Mouse (Mus musculus) hindbrain, postnatal 0 days (tissue): ENCODE results near the gene Csnk1g2. TPM values are rescaled to one million over a fixed set of nuclear protein-coding genes. Genes with fewer than 3 reads are reported as not detected.

Source experiments
- ATAC-seq: fragments of 200-750 bp; cut with Nextera tagmentation; 2 replicates; pipeline ENCODE4 v1.8.0; 2017; ENCODE audit warnings: mild to moderate bottlenecking, moderate TSS enrichment, moderate library complexity
- DNase-seq: peaks from one replicate; pipeline ENCODE4 v3.0.0-alpha.2; 2015; ENCODE audit warnings: low spot score
- H3K27ac ChIP-seq: fragments of 300-500 bp; sonication (generic); 2 replicates; pipeline ENCODE4 v1.5.1; 2014; ENCODE audit warnings: mild to moderate bottlenecking
- H3K27me3 ChIP-seq: fragments of 300-500 bp; sonication (generic); 2 replicates; pipeline ENCODE4 v1.6.1; 2014; ENCODE audit warnings: low read length, mixed read lengths; ENCODE audit not compliant: insufficient read depth
- H3K36me3 ChIP-seq: fragments of 300-500 bp; sonication (generic); 2 replicates; pipeline ENCODE4 v1.6.1; 2014; ENCODE audit warnings: low read length, mixed read lengths; ENCODE audit not compliant: insufficient read depth
- H3K4me1 ChIP-seq: fragments of 300-500 bp; sonication (generic); 2 replicates; pipeline ENCODE4 v1.6.1; 2014; ENCODE audit warnings: antibody characterized with exemption, low read length, mixed read lengths; ENCODE audit not compliant: insufficient read depth
- H3K4me2 ChIP-seq: fragments of 300-500 bp; sonication (generic); 2 replicates; pipeline ENCODE4 v1.6.1; 2014; ENCODE audit warnings: low read depth, mild to moderate bottlenecking, low read length, moderate library complexity, mixed read lengths
- H3K4me3 ChIP-seq: fragments of 300-500 bp; sonication (generic); 2 replicates; pipeline ENCODE4 v1.5.1; 2014; ENCODE audit warnings: low read length
- H3K9ac ChIP-seq: fragments of 300-500 bp; sonication (generic); replicated peaks from 2 replicates; pipeline ENCODE4 v1.6.1; 2014; ENCODE audit warnings: mild to moderate bottlenecking, low read length, moderate library complexity, mixed read lengths
- H3K9me3 ChIP-seq: fragments of 300-500 bp; sonication (generic); 2 replicates; pipeline ENCODE4 v1.6.1; 2016; ENCODE audit warnings: low read length, mixed read lengths
- CTCF ChIP-seq: IDR thresholded peaks from 2 replicates; pipeline ENCODE4 v1.5.1; 2016; ENCODE audit warnings: antibody characterized with exemption, control low read depth, low read depth
- WGBS: fragments of 180-500 bp; shearing (Covaris S2); extraction: QIAGEN DNeasy Blood & Tissue Kit; methylation state at CpG from one replicate; pipeline ENCODE4 v1.1.7; 2014; 5-methylcytosine and 5-hydroxymethylcytosine counted together
- polyA plus RNA-seq: library from polyadenylated mRNA; unstranded; fragments of >200 nt; fragmentation: Nextera tagmentation; extraction: Ambion mirVana; gene quantifications from 2 replicates; pipeline ENCODE4 v1.2.1, GENCODE M21; 2015
- total RNA-seq: library from RNA; depleted of rRNA; stranded (reverse); fragments of >200 nt; gene quantifications from 2 replicates; pipeline ENCODE4 v1.2.3, GENCODE M21; 2014

The Csnk1g2 gene
- total and polyA plus RNA-seq, 2 experiments from 2014 or later: 94.3 to 156 TPM

DNA sequence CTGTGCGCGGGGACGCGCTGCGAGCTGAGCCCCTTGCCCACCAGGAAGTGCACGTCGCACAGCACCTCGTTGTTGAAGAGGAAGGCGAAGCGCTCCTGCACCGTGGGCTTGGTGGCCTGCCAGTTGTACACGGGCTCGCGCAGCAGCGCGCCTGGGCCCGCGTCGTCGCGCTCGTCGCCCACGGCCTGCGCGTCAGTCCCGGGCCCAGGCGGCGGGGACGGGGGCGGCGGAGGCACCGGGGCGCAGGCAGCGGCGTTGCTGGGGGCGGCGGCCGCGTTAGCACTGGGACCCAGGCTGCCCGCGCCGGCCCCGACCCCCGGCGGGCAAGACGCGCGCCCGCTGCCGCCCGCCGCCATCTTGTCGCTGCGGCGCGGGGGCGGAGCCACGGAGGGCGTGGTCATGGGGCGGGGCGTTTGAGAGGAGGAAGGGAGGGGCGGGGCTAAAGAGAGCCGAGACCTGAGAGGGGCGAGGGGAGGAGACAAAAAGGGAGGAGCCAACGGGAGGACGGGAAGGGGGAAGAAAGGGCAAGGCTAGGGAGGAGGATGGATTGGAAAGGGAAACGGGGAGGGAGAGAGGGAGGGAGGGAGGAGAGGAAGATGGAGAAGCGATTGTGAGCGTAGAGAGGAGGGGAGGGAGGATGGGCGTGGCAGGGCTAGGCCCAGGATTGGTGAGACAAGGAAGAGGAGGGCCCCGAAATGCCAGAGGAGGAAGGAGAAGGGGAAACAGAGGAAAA, 33.7 kb downstream of the Csnk1g2 start:
- peak overlapping the region; percentile 94 for H3K4me2 ChIP-seq
- H3K9me3 ChIP-seq: no peaks in the 10 kb centered on the region
- peak overlapping the region; percentile 93 for H3K9ac ChIP-seq
- no peaks in the 10 kb centered on the region for H3K36me3 ChIP-seq
- under 1% methylated on average over 64 of the region's 72 CpGs for WGBS
- H3K27me3 ChIP-seq: no peaks in the 10 kb centered on the region
- H3K4me3 ChIP-seq: peak overlapping the region; percentile 76
- TF ChIP-seq CTCF: no peak
- ATAC-seq: peak; percentile 89
- peaks cover 11% of the 10 kb centered on the region; the same call in 1 of the 2 replicates for H3K4me1 ChIP-seq
- H3K27ac ChIP-seq: peak overlapping the region; percentile 92
- peak; percentile 99 for DNase-seq

DNA sequence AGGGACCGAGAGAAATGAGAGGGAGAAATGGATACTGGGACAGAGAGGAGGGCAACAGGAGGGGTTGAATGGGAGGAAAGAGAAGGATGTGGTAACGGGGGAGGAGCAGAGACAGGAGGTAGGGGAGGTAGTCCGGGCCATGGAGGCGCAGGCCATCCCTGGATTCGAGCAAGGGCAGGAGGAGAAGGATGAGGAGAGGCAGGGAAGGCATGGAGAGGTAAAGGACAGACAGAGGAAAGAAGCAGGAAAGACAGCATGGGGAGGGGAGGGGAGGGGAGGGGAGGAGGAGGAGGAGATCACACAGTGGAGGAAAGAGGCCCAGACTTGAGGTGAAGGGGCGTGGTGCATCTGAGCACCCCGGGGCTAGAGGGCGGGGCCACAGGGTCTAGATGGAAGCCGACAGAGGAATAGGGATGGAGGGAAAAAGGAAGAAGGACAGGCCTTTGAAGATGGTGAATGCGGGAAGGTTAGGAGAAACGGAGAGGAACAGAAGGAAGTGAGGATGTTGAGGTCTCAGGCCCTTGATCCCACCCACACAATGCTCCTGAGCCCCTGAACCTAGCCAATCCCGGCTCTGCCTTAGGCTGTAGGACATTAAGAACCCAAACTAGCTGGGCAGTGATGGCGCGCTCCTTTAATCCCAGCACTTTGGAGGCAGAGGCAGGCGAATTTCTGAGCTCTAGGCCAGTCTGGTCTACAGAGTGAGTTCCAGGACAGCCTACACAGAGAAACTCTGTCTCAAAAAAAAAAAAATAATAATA, 34.4 kb downstream of the Csnk1g2 start, which contains the start of gene Btbd2:
TSS of gene Btbd2 (minus strand) at position 209 of the 761 bp plus-strand sequence.
- TF ChIP-seq CTCF: no peak
- Histone ChIP-seq H3K27ac (peak within 1 kb of the TSS; percentile 92), H3K4me1 (peaks cover 11% of the 10 kb centered on the region; the same call in 1 of the 2 replicates), H3K9me3 (no peaks in the 10 kb centered on the region), H3K27me3 (no peaks in the 10 kb centered on the region), H3K4me2 (peak within 1 kb of the TSS; percentile 94), H3K9ac (peak within 1 kb of the TSS; percentile 93), H3K4me3 (peak within 1 kb of the TSS; percentile 76), H3K36me3 (no peaks in the 10 kb centered on the region)
- 25% methylated on average over 15 of the region's 15 CpGs for WGBS
- ATAC-seq (peak; percentile 55; the same call in 1 of the 2 replicates), DNase-seq (peak; percentile 18)

DNA sequence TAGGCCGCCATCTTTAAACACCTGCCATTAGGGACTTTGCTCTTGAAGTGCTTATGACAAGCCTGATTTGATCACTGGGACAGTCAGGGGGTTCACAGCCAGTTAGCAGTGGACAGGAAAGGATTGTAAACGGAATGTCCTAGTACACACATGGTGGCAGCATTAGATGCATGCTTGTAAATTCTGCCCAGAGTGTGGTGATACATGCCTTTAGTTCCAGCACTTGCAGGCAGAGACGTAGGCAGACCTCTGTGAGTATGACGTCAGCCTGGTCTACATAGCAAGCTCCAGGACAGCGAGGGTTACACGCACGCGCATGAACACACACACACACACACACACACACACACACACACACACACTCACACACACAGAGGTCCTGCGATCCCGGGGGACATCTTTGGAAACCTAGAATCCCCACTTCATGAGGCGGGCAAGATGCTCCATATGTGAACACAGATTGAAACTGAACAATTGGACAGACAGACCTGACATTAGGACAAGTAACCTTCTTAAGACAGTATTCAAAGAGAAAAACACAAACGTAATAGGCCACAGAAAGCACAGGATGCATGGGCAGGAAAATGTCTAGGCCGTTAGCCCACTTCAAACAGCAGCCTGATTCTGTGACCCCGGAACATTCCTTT, 35.7 kb downstream of the Csnk1g2 start:
- Histone ChIP-seq H3K9me3 (no peaks in the 10 kb centered on the region), H3K36me3 (no peaks in the 10 kb centered on the region), H3K27me3 (no peaks in the 10 kb centered on the region), H3K9ac (no peak overlapping the region), H3K4me3 (no peak overlapping the region), H3K4me1 (peaks cover 11% of the 10 kb centered on the region; the same call in 1 of the 2 replicates), H3K4me2 (no peak overlapping the region), H3K27ac (no peak overlapping the region)
- 90% methylated on average over 14 of the region's 14 CpGs for WGBS
- no peak for TF ChIP-seq CTCF
- ATAC-seq: no peak
- no peak for DNase-seq

DNA sequence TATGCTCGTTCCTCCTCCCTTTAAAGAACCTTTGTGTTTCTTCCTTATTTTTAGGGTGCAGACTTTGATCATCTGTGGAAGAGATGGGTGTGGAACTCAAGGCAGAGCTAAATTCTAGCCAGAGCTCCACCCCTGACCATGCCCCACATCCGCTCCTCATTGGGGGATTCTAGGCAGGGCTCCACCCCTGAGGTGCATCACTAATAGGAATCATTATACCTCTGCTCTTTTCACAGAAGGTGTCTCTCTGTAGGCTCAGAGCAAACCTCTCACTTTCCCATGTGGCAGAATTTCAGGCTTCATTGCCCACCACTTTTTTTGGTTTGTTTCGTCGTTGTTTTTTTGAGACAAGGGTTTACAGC, 36.2 kb downstream of the Csnk1g2 start:
- Histone ChIP-seq H3K4me3 (no peak overlapping the region), H3K27me3 (no peaks in the 10 kb centered on the region), H3K4me1 (peaks cover 11% of the 10 kb centered on the region; the same call in 1 of the 2 replicates), H3K9me3 (no peaks in the 10 kb centered on the region), H3K9ac (no peak overlapping the region), H3K4me2 (no peak overlapping the region; the same call in 1 of the 2 replicates), H3K27ac (no peak overlapping the region), H3K36me3 (no peaks in the 10 kb centered on the region)
- no peak for ATAC-seq
- TF ChIP-seq CTCF: no peak
- 71% methylated on average over 4 of the region's 4 CpGs for WGBS
- DNase-seq: no peak

DNA sequence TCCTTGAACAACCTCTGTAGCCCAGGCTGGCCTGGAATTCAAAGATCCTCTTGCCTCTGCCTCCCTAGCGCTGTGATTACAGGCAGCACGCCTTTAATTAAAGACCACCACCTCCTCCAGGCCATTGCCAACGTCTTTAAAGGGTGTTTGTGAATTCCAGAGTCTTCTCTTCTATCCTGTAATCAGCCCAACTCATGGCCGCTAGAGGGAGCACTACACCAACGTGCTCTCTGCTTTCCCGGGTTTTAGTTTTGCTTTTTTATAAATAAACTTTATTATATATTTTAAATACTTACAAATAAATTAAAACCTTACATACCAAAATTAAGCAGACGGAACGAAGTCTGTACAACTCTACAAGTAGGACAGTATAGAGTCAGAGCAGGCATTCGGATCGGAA, 36.6 kb downstream of the Csnk1g2 start:
- Histone ChIP-seq H3K9ac (no peak overlapping the region), H3K4me2 (peak overlapping the region; percentile 41), H3K27me3 (no peaks in the 10 kb centered on the region), H3K4me1 (peaks cover 11% of the 10 kb centered on the region; the same call in 1 of the 2 replicates), H3K36me3 (no peaks in the 10 kb centered on the region), H3K9me3 (no peaks in the 10 kb centered on the region), H3K27ac (no peak overlapping the region), H3K4me3 (peak overlapping the region; percentile 18; the same call in 1 of the 2 replicates)
- peak; percentile 86 for DNase-seq
- ATAC-seq: no peak
- 9% methylated on average over 10 of the region's 10 CpGs for WGBS
- TF ChIP-seq CTCF: peak; percentile 79

DNA sequence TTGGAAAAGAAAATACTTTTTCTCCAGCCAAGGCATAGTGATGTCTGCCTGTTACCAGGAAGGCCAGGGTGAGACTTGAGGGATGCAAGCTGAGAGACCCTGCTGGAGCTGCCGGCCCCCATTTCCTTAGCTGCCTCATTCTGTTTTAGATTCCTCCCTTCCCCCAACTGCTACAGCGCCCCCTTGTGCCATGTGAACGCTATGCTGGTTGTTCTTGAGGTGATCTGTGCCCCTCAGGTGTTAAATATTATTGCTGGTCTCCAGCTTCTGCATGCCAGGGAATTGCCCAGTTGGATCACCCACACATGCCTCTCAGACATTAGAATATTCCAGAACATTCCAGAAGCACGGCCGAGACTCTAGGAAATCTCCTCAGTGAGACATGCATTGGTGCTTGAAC, 38.5 kb downstream of the Csnk1g2 start:
- peaks cover under 1% of the 10 kb centered on the region; the same call in 1 of the 2 replicates for H3K36me3 ChIP-seq
- no peak overlapping the region for H3K4me2 ChIP-seq
- no peaks in the 10 kb centered on the region for H3K9me3 ChIP-seq
- H3K4me3 ChIP-seq: no peak overlapping the region
- no peak overlapping the region for H3K27ac ChIP-seq
- ATAC-seq: no peak
- no peak overlapping the region for H3K9ac ChIP-seq
- DNase-seq: peak; percentile 60
- WGBS: 33% methylated on average over 5 of the region's 5 CpGs
- H3K27me3 ChIP-seq: no peaks in the 10 kb centered on the region
- H3K4me1 ChIP-seq: peaks cover 6% of the 10 kb centered on the region; the same call in 1 of the 2 replicates
- peak; percentile 74 for TF ChIP-seq CTCF
